Mouse (Mus musculus) adrenal gland, postnatal 25 days (tissue): Measurements from ENCODE around the gene D630039A03Rik. TPM values are rescaled to one million over a fixed set of nuclear protein-coding genes. Genes with fewer than 3 reads are reported as not detected.
"Not testable (repeated sequence)": the region's sequence is repeated elsewhere in the genome, so short reads cannot be mapped to it uniquely, and the experiment has no call there.

ENCODE experiments used
- DNase-seq: peaks from one replicate; pipeline ENCODE4 v3.0.0; 2021; ENCODE audit warnings: mixed read lengths
- total RNA-seq: library from RNA; stranded (reverse); gene quantifications from 2 replicates; pipeline ENCODE4 v1.2.3, GENCODE M21; 2021

Gene D630039A03Rik
- total RNA-seq, 1 experiment from 2014 or later: 9.2 TPM

DNA sequence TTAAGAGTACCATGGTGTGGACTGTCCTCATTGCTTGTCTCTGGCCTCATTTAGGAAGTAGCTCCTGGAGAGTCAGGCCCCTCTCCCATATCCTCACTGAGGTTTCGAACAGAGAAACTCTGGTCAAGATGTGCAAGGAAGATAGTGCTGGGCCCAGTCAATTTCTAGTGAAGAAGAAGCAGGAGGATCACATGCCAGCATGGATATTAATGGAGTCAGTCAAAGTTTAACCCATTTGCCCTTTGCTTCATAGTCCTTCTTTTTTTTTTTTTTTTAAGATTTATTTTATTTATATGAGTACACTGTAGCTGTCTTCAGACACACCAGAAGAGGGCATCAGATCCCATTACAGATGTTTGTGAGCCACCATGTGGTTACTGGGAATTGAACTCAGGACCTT, 27.1 kb downstream of the D630039A03Rik start:
- not testable (repeated sequence) for DNase-seq

DNA sequence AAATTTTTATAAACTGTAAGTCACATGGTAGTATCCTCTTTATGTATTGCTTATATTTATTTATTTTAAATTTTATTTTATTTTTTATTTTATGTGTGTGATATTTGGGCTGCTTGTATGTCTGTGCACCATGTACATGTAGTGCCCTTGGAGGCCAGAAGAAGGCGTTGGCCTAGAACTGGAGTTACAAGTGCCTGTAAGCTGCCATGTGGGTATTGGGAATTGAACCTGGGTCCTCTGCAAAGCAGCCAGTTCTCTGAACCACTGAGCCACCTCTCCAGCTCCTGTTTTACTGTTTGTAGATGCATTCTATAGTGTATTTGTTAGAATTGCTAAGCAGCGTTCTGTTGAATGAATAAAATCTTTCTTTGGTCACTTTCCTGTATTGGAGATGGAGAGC, 27.9 kb downstream of the D630039A03Rik start:
- no peak for DNase-seq

DNA sequence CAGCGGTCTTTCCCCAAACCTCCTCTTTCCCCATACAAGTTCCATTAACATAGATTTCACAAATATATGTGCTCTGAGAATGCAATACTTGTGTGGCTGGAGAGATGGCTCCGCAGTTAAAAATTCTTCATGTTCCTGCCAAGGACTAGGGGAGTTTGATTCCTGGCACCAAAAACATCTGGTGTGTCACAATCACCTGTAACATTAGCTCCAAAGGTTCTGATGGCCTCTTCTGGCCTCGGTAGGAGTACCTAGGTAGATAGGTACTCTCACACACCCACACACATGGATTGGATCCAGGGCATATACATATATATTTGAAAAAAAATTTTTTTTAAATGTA, 29.2 kb downstream of the D630039A03Rik start:
- no peak for DNase-seq

DNA sequence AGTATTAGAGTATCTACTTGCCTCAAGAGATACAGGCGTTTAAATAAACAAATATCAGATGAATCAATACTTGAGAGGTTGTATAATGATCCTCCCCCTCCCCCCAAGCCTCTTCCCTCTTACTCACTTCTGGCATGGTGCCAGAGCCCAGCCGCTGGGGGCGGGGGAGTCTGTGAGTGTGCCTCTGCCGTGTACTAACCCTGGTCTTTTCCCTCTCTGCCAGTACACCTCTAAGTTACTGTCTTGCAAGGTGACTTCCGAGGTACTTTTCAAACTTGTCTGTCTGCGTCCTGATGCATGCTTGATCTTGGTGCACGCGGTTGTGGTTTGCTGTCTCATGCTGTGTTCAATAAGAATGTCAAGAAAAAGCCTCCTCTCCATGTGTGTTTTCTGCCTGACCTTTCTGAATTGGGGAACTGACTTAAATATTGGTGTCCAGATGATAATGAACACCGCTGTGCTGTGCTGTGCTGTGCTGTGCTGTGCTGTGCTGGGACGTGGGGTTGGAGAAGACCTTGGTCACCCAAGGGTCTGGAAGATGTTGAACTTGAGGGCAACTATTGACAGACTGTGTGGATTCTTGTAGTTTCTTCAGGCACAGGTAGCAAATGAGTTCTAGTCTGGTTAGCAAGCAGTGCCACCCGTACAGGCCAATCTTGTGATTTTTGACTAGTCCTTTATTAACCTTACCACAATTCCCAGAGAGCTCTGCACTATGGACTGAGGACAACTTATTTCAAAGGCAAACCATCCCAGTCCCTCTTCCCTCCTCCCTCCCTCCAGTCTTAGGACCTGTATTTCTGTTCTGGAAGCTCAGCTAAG, 29.8 kb downstream of the D630039A03Rik start:
- peak; percentile 79 for DNase-seq

DNA sequence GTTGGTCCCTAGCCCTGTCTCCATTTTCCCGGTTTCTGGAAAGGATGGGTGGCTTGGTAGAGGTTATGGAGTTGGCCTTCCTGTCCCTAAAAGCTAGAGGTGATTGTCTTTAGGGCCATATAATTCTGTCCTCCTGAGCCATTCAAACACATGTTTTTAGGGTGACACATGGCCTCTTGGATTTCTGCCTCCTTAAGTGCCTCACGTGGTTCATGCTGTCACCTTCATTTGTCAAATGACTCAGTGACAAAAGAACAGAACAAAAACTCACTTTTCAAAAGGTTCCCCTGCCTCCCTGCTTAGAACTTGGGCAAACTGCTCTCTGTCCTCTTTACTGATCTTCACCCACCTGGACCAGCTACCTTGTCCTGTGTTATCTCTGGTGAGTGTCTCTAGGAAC, 30.9 kb downstream of the D630039A03Rik start:
- peak; percentile 33 for DNase-seq

DNA sequence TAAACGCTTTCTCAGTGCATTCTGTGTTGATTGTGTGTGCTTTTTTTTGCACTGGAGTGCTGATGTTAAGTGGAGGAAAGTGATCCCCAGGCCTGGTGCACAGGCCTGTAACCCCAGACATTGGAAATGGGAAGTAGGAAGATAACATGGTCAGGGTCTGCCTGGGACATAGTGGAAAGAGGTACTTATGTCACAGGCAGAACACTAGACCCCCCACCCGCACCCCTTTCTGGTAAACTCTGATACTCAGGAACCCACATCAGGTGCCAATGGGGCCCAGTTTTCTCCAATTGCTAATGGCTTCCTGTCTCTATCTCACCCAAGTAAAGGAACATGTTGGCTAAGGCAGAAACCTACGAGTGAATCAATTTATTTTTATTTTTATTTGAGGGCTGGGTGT, 31.6 kb downstream of the D630039A03Rik start:
- DNase-seq: no peak

DNA sequence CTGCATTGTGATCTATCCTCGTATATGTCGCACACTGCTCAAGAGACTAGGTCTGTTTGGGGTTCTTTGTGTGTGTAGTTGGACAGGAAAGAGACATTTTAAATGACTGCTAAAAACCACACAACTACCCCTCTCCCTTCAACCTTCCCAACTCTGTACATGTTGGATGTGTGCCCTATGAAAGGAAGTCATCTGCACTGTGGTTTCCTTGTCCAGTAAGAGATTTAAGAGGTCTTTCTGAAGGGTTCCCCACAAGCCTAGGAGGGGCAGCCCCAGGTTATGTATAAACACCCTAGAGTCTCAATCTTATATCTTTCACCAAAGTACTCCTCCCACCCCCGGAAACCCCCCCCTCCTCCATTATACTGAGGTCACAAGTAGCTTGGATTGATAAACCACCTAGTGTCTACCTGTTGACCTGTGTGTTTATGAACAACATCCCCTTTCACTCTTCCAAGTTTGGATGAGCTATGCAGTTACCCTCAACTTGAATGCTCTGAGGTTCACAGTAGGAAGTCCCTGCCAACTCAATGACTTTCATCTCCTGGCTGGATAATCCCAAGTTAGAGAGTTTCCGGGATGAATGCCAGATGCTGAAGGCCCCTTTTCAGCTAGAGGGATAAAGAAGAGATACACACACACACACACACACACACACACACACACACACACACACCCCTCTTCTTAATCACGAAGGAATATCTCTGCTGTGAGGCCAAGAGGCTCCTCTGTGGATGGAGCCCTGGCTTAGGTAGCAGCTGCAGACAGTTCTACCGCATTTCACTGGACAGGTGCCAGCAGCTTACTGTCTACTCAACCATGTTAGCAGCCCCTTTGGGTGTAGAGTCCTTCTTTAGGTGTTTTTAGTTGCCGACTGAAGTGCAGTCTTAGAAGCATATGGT, 32.3 kb downstream of the D630039A03Rik start:
- DNase-seq: peak; percentile 23

DNA sequence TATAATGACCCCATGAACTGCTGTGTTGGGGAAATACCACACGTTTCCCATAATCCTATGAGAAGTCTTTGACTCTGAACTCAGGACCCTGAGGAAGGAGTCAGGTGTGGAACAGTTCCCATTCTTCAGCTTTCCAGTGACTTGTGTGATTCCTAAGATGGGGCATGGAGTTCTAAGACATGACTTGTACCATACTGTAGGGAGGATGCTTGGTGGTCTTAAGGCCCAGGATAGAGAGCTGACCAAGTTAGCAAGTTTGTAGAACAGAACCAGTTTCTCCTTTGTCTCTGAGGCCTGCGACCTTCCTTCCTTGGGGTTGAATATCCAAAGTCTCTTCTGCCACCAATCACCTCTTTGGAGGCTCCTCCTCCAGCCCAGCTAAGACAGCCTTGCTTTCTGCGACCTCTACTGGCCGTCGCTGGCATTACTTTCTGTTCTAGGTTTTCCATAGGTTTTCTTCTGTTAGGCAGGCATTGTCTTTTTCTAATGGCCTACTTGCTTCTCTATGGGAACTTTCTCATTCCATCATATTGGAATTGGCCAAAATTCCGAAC, 36.2 kb downstream of the D630039A03Rik start:
- peak; percentile 79 for DNase-seq

DNA sequence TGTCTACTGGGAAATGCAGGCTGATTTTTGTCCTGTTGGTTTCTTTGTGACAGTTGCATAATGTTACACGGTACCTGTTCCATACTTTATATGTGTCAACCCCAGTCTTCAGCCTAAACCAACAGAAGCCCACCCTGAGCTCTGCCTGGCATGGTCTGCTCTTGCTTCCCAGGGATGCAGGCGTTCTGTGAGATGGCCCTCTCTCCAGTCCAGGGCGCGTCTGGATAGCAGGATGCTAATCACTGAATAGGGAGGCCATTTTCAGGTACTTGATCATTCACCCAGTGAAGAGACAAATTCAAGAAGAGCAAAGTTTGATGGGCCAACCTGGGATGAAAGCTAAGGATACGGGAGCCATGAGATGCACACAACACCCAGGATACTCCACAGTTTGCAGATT, 37.0 kb downstream of the D630039A03Rik start:
- no peak for DNase-seq

DNA sequence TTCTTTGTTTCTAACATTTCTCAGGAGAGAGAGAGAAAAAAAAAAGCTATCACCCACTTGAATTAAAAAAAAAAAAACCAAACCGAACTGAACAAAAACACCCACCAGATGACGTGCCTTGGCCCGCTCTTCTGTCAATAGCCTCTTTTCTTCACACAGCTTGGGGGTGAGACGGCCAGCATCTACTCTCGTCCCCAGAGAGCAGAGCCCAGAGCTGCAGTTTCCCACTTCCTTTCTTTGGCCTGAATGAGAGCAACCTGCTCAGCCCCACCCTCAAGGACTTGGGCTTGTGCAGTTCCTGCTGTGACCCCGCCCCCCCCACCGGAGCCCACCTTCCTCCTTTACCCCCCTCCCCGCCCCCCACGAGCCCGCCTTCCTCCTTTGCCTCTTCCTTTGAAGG, 48.6 kb downstream of the D630039A03Rik start:
- DNase-seq: no peak

DNA sequence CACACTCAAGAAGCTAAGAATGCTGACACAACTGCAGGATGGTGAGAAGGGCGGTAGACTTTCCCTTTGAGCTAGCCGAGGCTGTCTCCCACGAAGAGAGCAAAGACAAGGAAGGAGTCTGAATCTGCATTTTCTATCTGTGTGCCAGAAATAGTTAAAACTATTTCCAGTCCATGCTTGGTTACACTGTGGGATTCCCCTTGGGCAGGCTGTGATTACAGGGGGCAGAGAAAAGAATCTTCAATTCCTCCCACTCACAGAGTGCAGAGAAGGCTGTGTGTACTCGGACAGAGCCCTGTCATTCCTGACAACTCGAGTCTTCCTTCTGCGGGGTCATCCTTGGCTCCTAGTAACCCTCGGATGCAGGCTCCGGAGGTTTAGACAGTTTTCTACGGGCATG, 49.1 kb downstream of the D630039A03Rik start:
- DNase-seq: no peak

DNA sequence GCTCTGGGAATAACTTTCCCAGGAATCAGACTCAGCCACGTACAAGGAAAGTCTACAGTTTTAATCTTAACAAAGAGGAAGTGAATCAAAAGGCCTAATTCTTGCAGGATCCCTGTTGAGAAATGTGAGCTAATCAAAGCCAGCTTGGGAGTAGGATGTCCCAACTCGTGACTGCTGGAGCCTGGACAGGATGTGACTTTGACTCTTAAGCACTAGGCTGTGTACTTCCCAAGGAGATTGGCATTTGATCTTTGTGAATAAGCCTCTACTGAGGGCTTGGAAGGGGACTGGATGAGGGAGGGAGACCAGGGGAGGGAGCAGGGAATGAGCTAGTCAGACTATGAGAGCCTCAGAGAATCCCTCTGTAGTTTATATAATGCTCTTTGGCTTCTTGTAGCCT, 50.0 kb downstream of the D630039A03Rik start:
- no peak for DNase-seq

DNA sequence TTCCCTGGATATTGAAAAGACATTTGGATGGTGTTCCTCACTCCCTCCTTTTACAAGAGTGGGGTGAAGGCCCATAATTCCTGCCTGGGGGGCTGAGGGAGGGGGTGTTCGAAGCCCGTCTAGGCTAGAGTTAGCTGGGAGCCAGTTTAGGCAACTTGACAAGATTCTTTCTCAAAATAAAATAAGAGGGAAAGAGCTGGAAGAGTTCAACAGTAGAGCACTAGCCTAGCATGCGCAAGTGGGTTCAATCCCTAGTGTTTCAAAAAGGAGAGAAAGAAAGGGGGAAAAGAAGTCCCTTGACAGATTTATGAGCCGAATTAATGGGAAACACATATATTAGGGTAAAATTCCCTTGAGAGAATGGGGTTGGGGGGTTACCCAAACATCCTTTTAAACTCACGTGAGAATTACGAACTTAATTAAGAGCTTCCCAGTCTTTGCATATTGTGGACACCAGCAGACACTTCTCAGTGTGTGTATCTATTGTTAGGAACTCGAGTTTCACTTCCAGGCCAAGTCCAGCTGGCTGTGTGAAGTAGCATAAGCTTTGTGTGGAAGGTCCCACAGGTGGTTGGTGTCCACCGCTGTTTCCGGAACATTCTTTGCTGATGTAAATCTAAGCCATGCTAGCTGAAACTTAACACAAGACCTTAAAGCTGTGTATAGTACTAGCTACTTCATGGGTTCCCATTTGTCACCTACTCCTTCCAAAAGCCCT, 53.7 kb downstream of the D630039A03Rik start:
- no peak for DNase-seq

DNA sequence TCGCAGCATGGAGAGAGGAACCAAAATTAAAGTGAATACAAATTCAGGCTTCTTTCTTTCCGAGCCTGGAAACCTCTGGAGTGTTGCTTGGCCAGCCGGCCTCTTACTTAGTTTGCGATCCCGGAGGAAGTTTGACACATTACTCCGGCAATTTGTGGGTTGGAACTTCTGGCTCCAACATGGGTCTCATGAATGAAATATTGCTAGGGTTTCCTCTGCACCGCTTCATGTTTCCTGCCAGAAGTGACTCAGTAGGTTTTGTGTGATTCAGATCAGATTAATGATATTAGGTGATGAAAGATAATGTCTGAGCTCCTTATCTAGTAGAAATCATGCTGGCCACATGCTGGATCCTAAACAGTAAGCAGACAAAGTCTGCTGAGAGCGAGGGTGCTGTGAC, 54.2 kb downstream of the D630039A03Rik start:
- DNase-seq: no peak

DNA sequence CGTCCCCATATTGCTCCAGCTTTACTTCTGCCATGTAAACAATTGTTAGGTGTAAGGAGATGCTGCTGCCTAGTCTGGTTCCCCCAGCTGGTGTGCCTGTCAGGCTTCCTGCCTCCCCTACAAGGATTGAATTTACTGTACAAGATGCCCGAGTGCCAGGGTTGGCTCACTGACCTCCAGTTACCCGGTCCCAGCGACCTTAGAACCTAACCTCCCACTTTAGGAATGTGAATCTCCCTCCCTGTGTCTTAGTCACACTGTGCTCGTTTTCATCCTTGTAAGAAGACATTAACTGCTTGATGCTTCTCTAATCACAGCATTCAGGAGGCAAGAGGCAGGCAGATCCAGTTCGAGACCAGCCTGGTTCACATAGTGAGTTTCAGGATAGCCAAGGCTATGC, 54.9 kb downstream of the D630039A03Rik start:
- no peak for DNase-seq

DNA sequence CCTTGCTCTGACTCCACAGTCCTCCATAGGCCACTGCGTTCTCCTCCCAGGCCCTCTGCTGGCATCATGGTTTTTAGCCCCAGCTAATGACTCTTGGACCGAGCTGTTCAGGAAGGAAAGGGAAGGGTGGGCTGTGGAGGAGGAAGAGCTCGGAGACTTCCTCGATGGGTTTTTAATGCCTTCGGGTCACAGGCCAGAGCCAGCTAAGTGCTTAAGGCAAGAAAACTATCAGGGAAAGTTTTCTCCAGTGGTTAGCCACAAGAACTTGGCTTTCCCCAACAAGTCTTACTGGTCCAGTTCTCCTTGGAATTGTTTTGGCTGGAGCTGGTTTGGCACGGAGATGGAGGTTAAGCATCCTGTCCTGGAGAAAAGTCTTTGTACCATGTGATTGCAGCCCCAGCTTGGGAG, 55.9 kb downstream of the D630039A03Rik start:
- no peak for DNase-seq

Other genes with a start within 250 kb of the D630039A03Rik start
- 132 and 158 TPM in 2 replicates for gene Akap2, start 198.6 kb downstream of the D630039A03Rik start, total RNA-seq
- gene Txn1, start 40.1 kb upstream of the D630039A03Rik start, total RNA-seq: 279 and 314 TPM in 2 replicates
- gene Txndc8, start 92.8 kb upstream of the D630039A03Rik start, total RNA-seq: not detected in 2 replicates